Mouse (Mus musculus): ENCODE measurements around the gene Ahctf1.
"Not testable (repeated sequence)": the region's sequence is repeated elsewhere in the genome, so short reads cannot be mapped to it uniquely, and the experiment has no call there.

The Ahctf1 gene

GRCm38 (mm10) chr1:179802610-179803512, 619 bp downstream of the Ahctf1 start, which contains the start of gene Gm10518:
Gene Gm10518, plus strand, starts transcription at chr1:179803376.
- DNase-seq = peak; percentile 79

GRCm38 (mm10) chr1:179798794-179799193, 4.7 kb downstream of the Ahctf1 start:
- no peak for DNase-seq

- DNase-seq = no peak
These were observed 16.2 kb downstream of the Ahctf1 start for GRCm38 (mm10) chr1:179787281-179787680.

DNA sequence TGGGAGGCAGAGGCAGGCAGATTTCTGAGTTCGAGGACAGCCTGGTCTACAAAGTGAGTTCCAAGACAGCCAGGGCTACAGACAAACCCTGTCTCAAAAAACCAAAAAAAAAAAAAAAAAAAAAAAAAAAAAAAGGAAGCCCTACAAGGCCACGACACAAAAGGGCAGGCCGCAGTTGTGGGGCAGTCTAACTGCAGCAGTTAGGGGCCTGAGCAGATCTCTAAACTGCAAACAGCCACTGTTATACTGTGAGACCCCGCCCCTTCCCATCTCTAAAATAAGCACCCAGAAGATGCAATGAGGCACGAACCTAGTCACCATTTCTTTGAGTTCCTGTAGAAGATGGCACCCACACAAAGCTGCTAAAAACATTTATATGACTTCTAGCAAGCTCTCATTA, 18.0 kb downstream of the Ahctf1 start:
- no peak for DNase-seq

DNA sequence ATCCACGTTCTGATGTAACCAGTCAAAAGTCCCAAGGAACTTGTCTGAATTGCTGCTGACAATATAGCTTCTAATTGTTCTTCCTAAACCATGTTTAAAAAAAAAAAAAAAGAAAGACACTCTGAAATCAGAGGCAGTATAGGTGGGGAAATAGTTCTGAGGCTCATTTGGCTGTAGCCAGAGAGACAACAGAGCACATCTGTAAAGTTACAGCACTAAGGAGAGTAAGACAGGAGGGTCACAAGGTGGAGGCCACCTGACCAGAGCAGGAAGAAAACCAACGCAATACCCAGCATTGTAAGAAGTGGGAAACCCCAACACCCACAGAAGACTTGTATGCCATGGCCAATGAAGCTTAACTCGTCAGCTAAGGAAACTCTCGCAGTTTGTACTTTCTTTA, 19.4 kb downstream of the Ahctf1 start:
- no peak for DNase-seq

- DNase-seq = no peak
These were observed 26.6 kb downstream of the Ahctf1 start for GRCm38 (mm10) chr1:179776831-179777230.

DNA sequence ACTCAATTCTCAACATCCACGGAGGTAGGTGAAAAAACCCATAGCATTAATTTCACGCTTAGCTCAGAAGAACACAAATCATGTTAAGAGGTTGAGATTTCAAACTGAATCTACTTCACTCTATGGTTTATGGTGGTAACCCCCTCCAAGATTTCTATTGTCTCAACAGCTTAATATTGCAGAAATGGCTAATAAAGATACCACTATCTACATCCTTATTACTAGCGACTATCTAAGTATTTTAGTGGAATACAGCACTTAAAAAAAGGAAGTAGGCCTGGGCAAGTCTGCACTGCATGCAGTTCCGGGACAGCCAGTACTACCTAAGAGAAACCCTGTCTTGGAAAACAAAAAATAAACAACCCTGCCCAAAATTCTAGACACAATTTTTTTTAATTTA, 42.9 kb downstream of the Ahctf1 start:
- no peak for DNase-seq

DNA sequence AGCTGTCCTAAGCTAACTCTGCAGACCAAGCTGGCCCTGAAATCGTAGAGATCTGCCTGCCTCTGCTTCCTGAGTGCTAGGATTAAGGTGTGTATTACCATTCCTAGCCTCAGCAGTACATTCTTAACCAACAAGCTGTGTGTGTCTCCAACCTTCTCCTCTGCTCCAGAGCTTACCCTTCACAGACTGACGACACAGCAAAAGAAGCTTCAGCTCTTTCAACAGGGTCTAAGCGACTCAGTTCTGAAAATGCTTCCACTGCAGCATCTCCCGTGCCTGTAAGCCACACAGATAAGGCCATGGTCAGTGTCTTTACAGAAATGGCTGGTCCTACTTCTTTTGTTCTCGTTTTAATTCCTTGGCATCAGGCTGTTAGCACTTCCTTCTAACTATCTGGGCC, 43.4 kb downstream of the Ahctf1 start:
- DNase-seq = no peak

DNA sequence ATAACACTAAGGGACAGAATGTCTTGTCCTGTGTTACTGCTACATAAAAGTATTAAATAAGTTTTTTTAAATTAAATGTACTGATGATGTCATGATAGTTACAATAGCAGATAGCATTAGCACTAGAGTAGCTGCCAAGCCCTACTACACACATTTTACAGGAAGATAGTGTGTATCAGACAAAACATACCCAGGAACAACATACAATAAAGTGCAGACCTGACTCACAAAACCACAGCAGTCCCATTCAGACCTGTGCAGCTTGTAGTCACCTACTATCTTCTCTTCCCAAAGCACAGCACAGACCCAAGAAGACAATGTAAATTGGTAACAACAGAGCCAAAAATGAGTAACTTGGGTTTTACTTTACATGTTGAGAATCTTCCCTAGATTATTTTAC, 47.0 kb downstream of the Ahctf1 start:
- no peak for DNase-seq

GRCm38 (mm10) chr1:179753006-179753405, 50.5 kb downstream of the Ahctf1 start:
- peak; percentile 16 for DNase-seq

DNA sequence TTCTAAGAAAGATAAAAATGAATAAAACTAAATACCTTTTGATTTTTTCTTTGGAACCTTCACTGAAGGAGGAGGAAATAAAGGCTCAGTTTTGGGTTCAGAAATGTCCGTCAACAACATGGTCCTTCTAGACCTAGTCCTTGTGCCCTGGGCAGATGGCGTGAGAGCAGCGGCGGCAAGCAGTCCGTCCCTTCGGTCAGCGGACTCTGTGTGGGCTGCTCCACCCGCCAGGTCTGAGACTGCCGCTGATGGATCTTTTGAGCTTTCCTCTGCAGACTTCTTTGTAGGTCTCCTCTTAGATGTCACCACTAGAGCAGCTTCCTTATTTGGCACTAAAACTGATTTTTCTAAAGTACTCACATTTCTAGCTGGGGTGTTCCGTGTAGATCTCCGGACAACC, 51.2 kb downstream of the Ahctf1 start:
- no peak for DNase-seq

DNA sequence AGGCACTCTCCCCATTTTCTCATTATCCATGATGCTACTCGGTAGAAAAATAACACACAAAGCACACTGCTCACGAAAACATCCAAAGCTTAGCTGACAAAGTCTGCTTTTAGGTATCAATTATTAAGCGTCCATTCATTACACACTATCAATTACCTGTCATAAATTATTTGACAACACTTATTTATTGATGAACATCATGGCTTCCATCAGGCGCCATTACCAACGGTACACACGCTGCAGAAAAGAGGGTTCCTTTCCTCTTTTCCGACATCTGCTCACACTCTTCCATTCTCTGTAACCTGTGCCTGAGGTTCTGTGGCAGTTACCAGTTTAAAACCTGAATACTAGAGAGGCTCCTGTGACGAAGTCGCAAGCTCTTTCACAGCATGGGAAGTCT, 58.3 kb downstream of the Ahctf1 start, which contains the start of gene Kif28:
Gene Kif28 (minus strand): TSS at position 101 of the 400 bp plus-strand sequence.
- DNase-seq = no peak

DNA sequence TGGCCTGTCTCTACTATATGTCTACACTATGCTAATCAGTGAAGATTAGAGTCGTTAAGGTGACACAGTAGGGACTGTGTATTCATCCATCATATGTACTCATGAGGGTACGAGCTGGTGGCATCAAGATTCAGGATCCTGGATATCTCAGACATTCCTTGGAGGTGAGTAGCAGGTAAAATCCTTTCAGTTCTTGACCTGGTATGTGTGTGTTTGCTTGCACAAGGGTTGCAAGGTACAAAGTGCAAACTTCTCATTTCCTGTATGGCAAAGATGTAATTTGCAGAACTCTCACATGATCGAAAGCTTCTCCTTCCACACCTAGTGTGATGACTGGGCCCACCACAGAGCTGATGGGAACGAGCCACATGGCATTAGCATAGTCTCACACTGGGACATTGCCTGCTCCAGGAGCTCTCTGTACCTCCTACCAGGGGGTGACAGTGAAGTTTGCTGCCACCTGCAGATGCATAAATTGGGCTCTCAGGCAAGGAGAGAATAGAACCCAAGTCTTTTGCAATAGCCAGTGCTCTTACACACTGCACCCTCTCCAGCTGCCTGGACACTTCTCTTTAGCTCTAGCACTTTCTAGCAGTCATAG, 59.8 kb downstream of the Ahctf1 start:
- DNase-seq = no peak

DNA sequence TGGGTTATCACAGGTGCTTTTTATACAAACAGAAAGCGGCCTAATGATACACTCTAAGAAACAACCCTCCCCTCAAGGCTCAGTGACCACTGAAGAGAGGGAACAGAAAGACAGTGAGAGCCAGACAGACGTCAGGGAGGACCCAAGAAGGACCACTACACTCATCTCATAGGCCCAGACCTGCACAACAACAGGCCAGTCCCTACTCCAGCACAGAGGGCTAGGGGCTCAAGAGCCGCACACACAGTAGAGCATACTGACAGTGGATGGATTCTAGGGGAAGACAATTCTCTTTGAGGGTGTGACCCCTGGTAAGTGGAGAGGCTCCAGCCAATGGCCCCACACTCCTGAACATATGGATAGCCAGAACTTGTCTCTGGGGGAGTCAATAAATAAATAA, 67.0 kb downstream of the Ahctf1 start:
- DNase-seq = no peak

- DNase-seq = peak; percentile 75
These were observed 68.7 kb downstream of the Ahctf1 start for GRCm38 (mm10) chr1:179734500-179735474.

DNA sequence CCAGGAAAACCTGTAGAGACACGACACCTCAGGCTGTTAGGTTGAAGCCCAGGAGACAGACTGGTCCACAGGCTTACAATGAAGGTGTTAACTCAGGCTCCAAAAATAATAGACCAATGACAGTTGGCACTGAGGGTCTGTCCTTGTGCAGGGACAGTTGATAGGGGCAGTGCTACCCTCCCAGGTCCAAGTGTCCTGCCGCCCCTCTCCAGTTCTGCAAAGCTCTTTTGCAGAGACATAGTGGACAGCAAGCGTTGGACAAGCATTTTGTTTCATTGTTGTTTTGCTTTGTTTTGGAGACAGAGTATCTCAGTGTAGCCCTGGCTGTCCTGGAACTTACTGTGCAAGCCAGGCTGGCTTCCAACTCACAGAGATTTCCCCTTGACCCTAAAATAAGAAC, 72.1 kb downstream of the Ahctf1 start:
- DNase-seq = no peak

- DNase-seq = no peak
These were observed 74.8 kb downstream of the Ahctf1 start for GRCm38 (mm10) chr1:179728661-179729060.

DNA sequence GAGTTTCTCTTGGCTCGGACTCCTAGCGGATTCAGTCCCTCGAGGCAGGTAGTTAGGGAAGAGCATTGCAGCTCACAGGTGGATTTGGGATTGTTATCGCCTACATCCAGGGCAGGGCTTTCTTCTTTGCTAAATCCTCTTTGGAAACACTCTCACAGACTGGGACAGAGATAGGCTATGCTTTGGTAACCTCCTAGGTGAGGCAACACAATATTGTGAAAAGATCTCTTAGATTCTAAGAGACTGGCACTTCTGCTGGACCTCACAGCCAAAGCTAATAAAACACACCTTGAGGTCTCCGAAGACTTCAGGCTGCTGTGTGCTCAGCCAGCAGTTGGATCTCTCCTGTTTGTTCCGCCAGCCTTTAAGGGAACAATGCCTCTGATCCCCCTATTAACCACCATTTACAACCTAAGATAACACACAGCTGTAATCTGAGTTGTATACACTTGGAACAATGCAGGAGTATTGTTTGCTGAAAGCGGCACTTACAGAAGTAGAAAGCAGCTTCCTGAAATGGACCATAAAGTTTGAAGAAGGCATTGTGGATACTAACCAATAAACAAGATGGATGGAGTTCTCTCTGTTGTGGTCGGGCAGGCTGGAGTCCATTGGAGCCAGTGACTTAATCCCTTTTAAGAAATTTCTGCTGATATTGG, 80.5 kb downstream of the Ahctf1 start:
- DNase-seq = no peak

DNA sequence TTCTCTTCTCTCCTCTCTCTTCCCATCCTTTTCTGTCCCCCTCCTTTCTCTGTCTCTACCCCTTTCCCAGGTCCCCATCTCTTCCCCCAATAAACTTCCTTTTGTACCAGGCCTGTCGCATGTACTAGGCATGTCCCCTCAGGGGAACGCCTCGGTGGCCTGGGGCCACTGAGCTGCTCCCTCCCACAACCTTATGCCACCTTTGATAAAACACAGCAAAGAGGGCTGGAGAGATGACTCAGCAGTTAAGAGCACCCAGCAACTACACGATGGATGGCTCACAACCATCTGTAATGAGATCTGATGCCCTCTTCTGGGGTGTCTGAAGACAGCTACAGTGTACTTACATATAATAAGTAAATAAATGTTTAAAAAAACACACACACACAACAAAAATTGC, 87.7 kb downstream of the Ahctf1 start:
- no peak for DNase-seq

GRCm38 (mm10) chr1:179715289-179715688, 88.2 kb downstream of the Ahctf1 start:
- not testable (repeated sequence) for DNase-seq

DNA sequence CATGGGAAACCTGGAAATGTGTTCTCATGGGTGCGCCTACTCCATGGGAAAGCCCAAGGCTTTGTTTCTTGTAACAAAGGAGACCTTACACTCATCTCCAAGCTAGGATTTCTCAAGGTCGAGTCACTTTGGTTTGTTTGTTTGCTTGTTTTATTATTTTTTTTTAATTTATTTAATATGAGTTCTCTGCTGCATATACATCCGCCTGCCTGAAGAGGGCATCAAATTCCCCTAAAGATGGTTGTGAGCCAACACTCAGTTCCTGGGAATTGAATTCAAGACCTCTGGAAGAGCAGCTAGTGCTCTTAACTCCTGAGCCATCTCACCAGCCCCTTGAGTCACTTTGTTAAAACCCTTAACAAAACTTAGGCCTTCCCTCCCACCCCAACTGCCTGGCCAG, 90.1 kb downstream of the Ahctf1 start:
- DNase-seq = no peak

DNA sequence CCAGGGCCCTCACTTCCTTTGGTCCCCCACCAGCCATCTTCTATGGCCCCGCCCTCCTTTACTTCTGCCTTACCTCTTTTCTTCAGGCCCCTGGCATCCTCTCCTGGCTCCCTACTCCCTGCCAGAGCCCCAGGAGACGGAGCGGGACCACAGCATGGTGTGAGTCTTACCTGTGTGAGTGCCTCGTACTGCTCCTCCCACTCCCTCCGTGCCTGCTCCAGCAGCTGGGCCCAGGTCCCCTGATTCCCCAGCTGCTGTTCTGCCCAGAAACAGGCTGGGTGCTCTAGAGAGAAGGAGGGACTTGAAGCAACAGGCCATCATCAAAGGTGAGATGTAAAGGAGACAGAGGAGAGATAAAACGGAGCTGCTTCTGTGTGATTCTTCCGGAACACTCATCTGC, 90.8 kb downstream of the Ahctf1 start:
- DNase-seq = no peak

DNA sequence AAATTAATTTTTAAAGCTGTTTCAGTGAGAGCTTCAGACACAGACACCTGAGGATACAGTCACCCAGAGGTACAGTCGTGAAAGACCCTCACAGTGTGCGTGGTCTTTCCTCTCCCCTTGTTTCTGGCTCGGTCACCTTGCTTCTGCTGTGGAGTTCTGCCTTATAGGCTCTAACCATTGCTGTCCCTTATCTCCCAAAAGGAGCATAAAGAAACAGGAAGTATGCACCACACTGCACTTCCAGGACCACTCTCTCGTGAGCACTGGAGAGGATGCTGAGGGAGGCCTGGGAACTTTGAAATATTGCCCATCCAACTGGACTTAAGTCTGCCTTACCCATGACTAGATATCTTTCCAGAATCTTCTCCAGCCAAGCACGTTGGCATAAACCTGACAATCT, 92.7 kb downstream of the Ahctf1 start:
- no peak for DNase-seq

All from kidney, adult 18-20 months (tissue).